Mouse (Mus musculus) embryonic facial prominence, embryonic 12.5 days (tissue): ENCODE measurements around the gene Slc9a6. TPM values are rescaled to one million over a fixed set of nuclear protein-coding genes. Genes with fewer than 3 reads are reported as not detected.

Experiments used
- ATAC-seq: fragments of 200-750 bp; cut with Nextera tagmentation; 2 replicates; pipeline ENCODE4 v1.8.0; 2017; ENCODE audit not compliant: insufficient number of reproducible peaks, insufficient read depth, low FRiP score, low TSS enrichment
- H3K27ac ChIP-seq: fragments of 300-500 bp; sonication (generic); 2 replicates; pipeline ENCODE4 v1.5.1; 2016; ENCODE audit warnings: mild to moderate bottlenecking
- H3K27me3 ChIP-seq: fragments of 300-500 bp; sonication (generic); 2 replicates; pipeline ENCODE4 v1.6.1; 2016; ENCODE audit warnings: mild to moderate bottlenecking, moderate library complexity
- H3K36me3 ChIP-seq: fragments of 300-500 bp; sonication (generic); 2 replicates; pipeline ENCODE4 v1.6.1; 2016; ENCODE audit warnings: mild to moderate bottlenecking
- H3K4me1 ChIP-seq: fragments of 300-500 bp; sonication (generic); 2 replicates; pipeline ENCODE4 v1.6.1; 2016
- H3K4me2 ChIP-seq: fragments of 300-500 bp; sonication (generic); replicated peaks from 2 replicates; pipeline ENCODE4 v1.6.1; 2016; ENCODE audit warnings: mild to moderate bottlenecking, moderate library complexity
- H3K4me3 ChIP-seq: fragments of 300-500 bp; sonication (generic); 2 replicates; pipeline ENCODE4 v1.5.1; 2016; ENCODE audit warnings: mild to moderate bottlenecking
- H3K9ac ChIP-seq: fragments of 300-500 bp; sonication (generic); 2 replicates; pipeline ENCODE4 v1.6.1; 2016; ENCODE audit warnings: mild to moderate bottlenecking, moderate library complexity
- H3K9me3 ChIP-seq: fragments of 300-500 bp; sonication (generic); 2 replicates; pipeline ENCODE4 v1.6.1; 2016; ENCODE audit warnings: mild to moderate bottlenecking, moderate library complexity
- WGBS: fragments of 180-500 bp; shearing (Covaris S2); methylation state at CpG from one replicate; pipeline ENCODE4 v1.1.7; 2016; 5-methylcytosine and 5-hydroxymethylcytosine counted together
- polyA plus RNA-seq: library from polyadenylated mRNA; unstranded; fragments of >200 nt; fragmentation: Nextera tagmentation; extraction: Ambion mirVana; gene quantifications from 2 replicates; pipeline ENCODE4 v1.2.1, GENCODE M21; 2016

Slc9a6 gene
- polyA plus RNA-seq, 1 experiment from 2014 or later, result 18.0 TPM

- no peak for ATAC-seq
- no peaks in the 10 kb centered on the region for H3K36me3 ChIP-seq
- H3K27me3 ChIP-seq, result no peaks in the 10 kb centered on the region
- no peak overlapping the region for H3K4me3 ChIP-seq
- H3K9me3 ChIP-seq, result no peaks in the 10 kb centered on the region
- H3K4me2 ChIP-seq, result no peak overlapping the region
- no peaks in the 10 kb centered on the region for H3K4me1 ChIP-seq
- no peak overlapping the region for H3K27ac ChIP-seq
- 94% methylated on average over 5 of the region's 5 CpGs for WGBS
- H3K9ac ChIP-seq, result no peak overlapping the region
Measured at GRCm38 (mm10) chrX:56668051-56668450, 58.5 kb downstream of the Slc9a6 start.

- Histone ChIP-seq H3K9ac (no peak overlapping the region), H3K36me3 (no peaks in the 10 kb centered on the region), H3K4me3 (no peak overlapping the region), H3K27me3 (no peaks in the 10 kb centered on the region), H3K9me3 (no peaks in the 10 kb centered on the region), H3K4me2 (no peak overlapping the region), H3K27ac (no peak overlapping the region), H3K4me1 (no peaks in the 10 kb centered on the region)
- ATAC-seq, result no peak
- WGBS, result 85% methylated on average over 3 of the region's 3 CpGs
Measured at GRCm38 (mm10) chrX:56668501-56668900, 58.9 kb downstream of the Slc9a6 start.

GRCm38 (mm10) chrX:56675556-56675955, 66.0 kb downstream of the Slc9a6 start:
- Histone ChIP-seq H3K4me1 (no peaks in the 10 kb centered on the region), H3K36me3 (no peaks in the 10 kb centered on the region), H3K4me3 (no peak overlapping the region), H3K27me3 (no peaks in the 10 kb centered on the region), H3K4me2 (no peak overlapping the region), H3K9ac (no peak overlapping the region), H3K27ac (no peak overlapping the region), H3K9me3 (no peaks in the 10 kb centered on the region)
- WGBS, result 86% methylated on average over 6 of the region's 6 CpGs
- ATAC-seq, result no peak

- H3K36me3 ChIP-seq, result no peaks in the 10 kb centered on the region
- no peaks in the 10 kb centered on the region for H3K4me1 ChIP-seq
- no peak overlapping the region for H3K9ac ChIP-seq
- no peak for ATAC-seq
- H3K27ac ChIP-seq, result no peak overlapping the region
- WGBS, result 75% methylated on average over 6 of the region's 6 CpGs
- H3K4me2 ChIP-seq, result no peak overlapping the region
- no peak overlapping the region for H3K4me3 ChIP-seq
- H3K27me3 ChIP-seq, result no peaks in the 10 kb centered on the region
- no peaks in the 10 kb centered on the region for H3K9me3 ChIP-seq
Measured at GRCm38 (mm10) chrX:56677736-56678135, 68.2 kb downstream of the Slc9a6 start.

- no peaks in the 10 kb centered on the region for H3K36me3 ChIP-seq
- no peaks in the 10 kb centered on the region for H3K9me3 ChIP-seq
- H3K4me1 ChIP-seq, result no peaks in the 10 kb centered on the region
- H3K9ac ChIP-seq, result no peak overlapping the region
- ATAC-seq, result no peak
- WGBS, result 69% methylated on average over 6 of the region's 6 CpGs
- no peaks in the 10 kb centered on the region for H3K27me3 ChIP-seq
- no peak overlapping the region for H3K27ac ChIP-seq
- H3K4me3 ChIP-seq, result no peak overlapping the region
- no peak overlapping the region for H3K4me2 ChIP-seq
Measured at GRCm38 (mm10) chrX:56679066-56679465, 69.5 kb downstream of the Slc9a6 start.

GRCm38 (mm10) chrX:56682156-56682720, 72.7 kb downstream of the Slc9a6 start:
- WGBS, result 59% methylated on average over 1 of the region's 1 CpGs
- Histone ChIP-seq H3K4me1 (no peaks in the 10 kb centered on the region), H3K9me3 (no peaks in the 10 kb centered on the region), H3K36me3 (no peaks in the 10 kb centered on the region), H3K4me2 (no peak overlapping the region), H3K9ac (no peak overlapping the region), H3K27me3 (no peaks in the 10 kb centered on the region), H3K4me3 (no peak overlapping the region), H3K27ac (no peak overlapping the region)
- ATAC-seq, result no peak

GRCm38 (mm10) chrX:56683521-56683920, 74.0 kb downstream of the Slc9a6 start:
- Histone ChIP-seq H3K27ac (no peak overlapping the region), H3K4me2 (no peak overlapping the region), H3K9me3 (no peaks in the 10 kb centered on the region), H3K9ac (no peak overlapping the region), H3K4me1 (no peaks in the 10 kb centered on the region), H3K4me3 (no peak overlapping the region), H3K36me3 (no peaks in the 10 kb centered on the region), H3K27me3 (no peaks in the 10 kb centered on the region)
- ATAC-seq, result no peak
- WGBS, result 91% methylated on average over 10 of the region's 10 CpGs

- Histone ChIP-seq H3K9me3 (no peaks in the 10 kb centered on the region), H3K27me3 (no peaks in the 10 kb centered on the region), H3K4me2 (no peak overlapping the region), H3K9ac (no peak overlapping the region), H3K4me3 (no peak overlapping the region), H3K4me1 (no peaks in the 10 kb centered on the region), H3K36me3 (no peaks in the 10 kb centered on the region), H3K27ac (no peak overlapping the region)
- 86% methylated on average over 6 of the region's 6 CpGs for WGBS
- ATAC-seq, result no peak
Measured at GRCm38 (mm10) chrX:56692554-56692953, 83.0 kb downstream of the Slc9a6 start.

GRCm38 (mm10) chrX:56694539-56694938, 85.0 kb downstream of the Slc9a6 start:
- WGBS, result 74% methylated on average over 2 of the region's 2 CpGs
- H3K9ac ChIP-seq, result no peak overlapping the region
- H3K27me3 ChIP-seq, result no peaks in the 10 kb centered on the region
- no peak overlapping the region for H3K27ac ChIP-seq
- no peaks in the 10 kb centered on the region for H3K4me1 ChIP-seq
- no peak overlapping the region for H3K4me3 ChIP-seq
- no peaks in the 10 kb centered on the region for H3K36me3 ChIP-seq
- no peak overlapping the region for H3K4me2 ChIP-seq
- H3K9me3 ChIP-seq, result no peaks in the 10 kb centered on the region
- no peak for ATAC-seq

GRCm38 (mm10) chrX:56697199-56697780, 87.7 kb downstream of the Slc9a6 start:
- WGBS, result 88% methylated on average over 6 of the region's 6 CpGs
- Histone ChIP-seq H3K4me2 (no peak overlapping the region), H3K4me1 (no peaks in the 10 kb centered on the region), H3K4me3 (no peak overlapping the region), H3K27ac (no peak overlapping the region), H3K36me3 (no peaks in the 10 kb centered on the region), H3K27me3 (no peaks in the 10 kb centered on the region), H3K9ac (no peak overlapping the region), H3K9me3 (no peaks in the 10 kb centered on the region)
- no peak for ATAC-seq

- no peak overlapping the region for H3K4me3 ChIP-seq
- H3K4me2 ChIP-seq, result no peak overlapping the region
- 82% methylated on average over 4 of the region's 4 CpGs for WGBS
- H3K9me3 ChIP-seq, result no peaks in the 10 kb centered on the region
- H3K27me3 ChIP-seq, result no peaks in the 10 kb centered on the region
- no peaks in the 10 kb centered on the region for H3K4me1 ChIP-seq
- H3K27ac ChIP-seq, result no peak overlapping the region
- H3K9ac ChIP-seq, result no peak overlapping the region
- ATAC-seq, result no peak
- H3K36me3 ChIP-seq, result no peaks in the 10 kb centered on the region
Measured at GRCm38 (mm10) chrX:56697886-56698285, 88.3 kb downstream of the Slc9a6 start.

GRCm38 (mm10) chrX:56701261-56701660, 91.7 kb downstream of the Slc9a6 start:
- no peak for ATAC-seq
- H3K4me2 ChIP-seq, result no peak overlapping the region
- 84% methylated on average over 3 of the region's 3 CpGs for WGBS

More at GRCm38 (mm10) chrX:56701261-56701660, 91.7 kb downstream of the Slc9a6 start:
- H3K36me3 ChIP-seq, result no peaks in the 10 kb centered on the region
- no peaks in the 10 kb centered on the region for H3K4me1 ChIP-seq
- H3K9ac ChIP-seq, result no peak overlapping the region
- no peak overlapping the region for H3K4me3 ChIP-seq
- H3K27me3 ChIP-seq, result no peaks in the 10 kb centered on the region
- no peaks in the 10 kb centered on the region for H3K9me3 ChIP-seq
- no peak overlapping the region for H3K27ac ChIP-seq
